8 mouse cellular contexts compared by ENCODE assay signal in the genomic region with DNA sequence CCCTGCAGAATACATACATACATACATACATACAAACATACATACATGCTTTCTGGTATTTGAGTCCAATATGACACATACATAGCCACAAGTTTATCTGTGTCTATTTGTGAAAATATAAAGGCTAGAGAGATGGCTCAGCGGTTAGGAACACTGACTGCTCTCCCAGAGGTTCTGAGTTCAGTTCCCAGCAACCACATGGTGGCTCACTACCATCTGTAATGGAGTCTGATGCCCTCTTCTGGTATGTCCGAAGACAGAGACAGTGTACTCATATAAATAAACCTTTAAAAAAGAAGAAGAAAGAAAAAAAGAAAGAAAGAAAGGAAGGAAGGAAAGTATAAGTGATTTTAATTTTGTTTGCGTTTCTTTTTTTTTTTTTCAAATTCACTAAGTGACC. TPM values are rescaled to one million over a fixed set of nuclear protein-coding genes. Genes with fewer than 3 reads are reported as not detected.
"Had no signal": no experiment of that assay in that cellular context is flagged by ENCODE, and none has a peak within 500 bp of the region (broad histone marks: within the 10 kb centered on the region; RNA-seq: fewer than 3 reads in every experiment).

No protein-coding gene starts in this region.

- H3K4me1 ChIP-seq: lung, embryonic 15.5 days had no signal

- H3K27ac ChIP-seq: kidney, embryonic 15.5 days; limb, embryonic 13.5 days; liver, embryonic 14.5 days; lung, embryonic 15.5 days; stomach, postnatal 0 days had no signal

- H3K4me2 ChIP-seq: midbrain, embryonic 11.5 days had no signal

- H3K4me3 ChIP-seq: kidney, embryonic 15.5 days had no signal

- H3K9me3 ChIP-seq: kidney, embryonic 15.5 days; limb, embryonic 13.5 days; lung, embryonic 15.5 days; megakaryocyte, embryonic 14.5 days had no signal

- H3K36me3 ChIP-seq: kidney, embryonic 15.5 days; lung, embryonic 15.5 days had no signal

- H3K27me3 ChIP-seq: kidney, embryonic 15.5 days; limb, embryonic 13.5 days; lung, embryonic 15.5 days; megakaryocyte, embryonic 14.5 days had no signal

- H3K9ac ChIP-seq: kidney, embryonic 15.5 days; liver, embryonic 14.5 days; lung, embryonic 15.5 days had no signal

RNA-seq across cellular contexts. Expression of a gene that starts 24.5 kb away (rescaled TPM):
- polyA plus RNA-seq: liver, adult 2 months had no signal
